Mouse (Mus musculus) spleen, adult 12 weeks (tissue): ENCODE measurements around the gene Cep55.
A peak's percentile ranks its signal among the peaks of the same experiment; 100 is the strongest.

Source experiments
- DNase-seq: peaks from one replicate; pipeline ENCODE4 v3.0.0; 2022; ENCODE audit warnings: low spot score

The Cep55 gene

GRCm38 (mm10) chr19:38054720-38055192, at the start of gene Cep55:
Gene Cep55 (plus strand): TSS chr19:38055011.
- DNase-seq: peak; percentile 76

DNA sequence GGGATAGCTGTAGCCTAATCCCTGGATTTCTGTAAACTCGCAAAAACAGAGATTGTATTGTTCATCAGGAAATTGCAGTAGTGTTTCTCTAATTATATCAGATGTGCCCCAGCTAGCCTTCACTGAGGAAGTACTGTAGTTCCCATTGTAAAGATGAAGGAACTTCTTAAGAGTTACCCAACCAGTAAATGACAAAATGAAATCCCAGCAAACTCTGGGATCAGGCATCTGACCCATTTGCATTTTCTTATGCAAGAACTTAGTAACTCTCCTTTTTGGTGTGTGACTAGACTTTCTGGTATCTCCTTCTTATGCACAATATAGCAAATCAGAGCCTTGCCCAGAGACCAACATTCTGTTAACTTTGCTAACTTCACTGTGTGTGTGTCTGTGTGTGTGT, 43.4 kb upstream of the Cep55 start:
- no peak for DNase-seq

DNA sequence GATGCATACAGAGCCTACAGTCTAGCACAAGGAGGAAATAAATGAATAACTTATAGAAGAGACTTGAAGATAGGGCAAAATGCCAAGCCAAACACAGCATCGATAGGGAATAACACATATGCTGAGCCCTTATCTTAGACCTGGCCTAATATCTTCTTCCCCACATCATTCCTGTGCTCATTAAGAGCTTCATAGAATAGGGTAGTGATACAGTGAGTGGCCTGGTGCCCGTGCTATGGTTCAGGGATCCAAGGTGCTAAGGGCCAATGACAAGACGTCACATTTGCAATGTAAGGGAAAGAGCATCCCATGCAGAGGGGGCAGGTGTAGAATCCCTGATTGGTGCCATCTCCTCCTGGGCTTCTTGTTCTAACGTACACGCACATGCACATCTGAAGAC, 40.4 kb upstream of the Cep55 start:
- DNase-seq: no peak

DNA sequence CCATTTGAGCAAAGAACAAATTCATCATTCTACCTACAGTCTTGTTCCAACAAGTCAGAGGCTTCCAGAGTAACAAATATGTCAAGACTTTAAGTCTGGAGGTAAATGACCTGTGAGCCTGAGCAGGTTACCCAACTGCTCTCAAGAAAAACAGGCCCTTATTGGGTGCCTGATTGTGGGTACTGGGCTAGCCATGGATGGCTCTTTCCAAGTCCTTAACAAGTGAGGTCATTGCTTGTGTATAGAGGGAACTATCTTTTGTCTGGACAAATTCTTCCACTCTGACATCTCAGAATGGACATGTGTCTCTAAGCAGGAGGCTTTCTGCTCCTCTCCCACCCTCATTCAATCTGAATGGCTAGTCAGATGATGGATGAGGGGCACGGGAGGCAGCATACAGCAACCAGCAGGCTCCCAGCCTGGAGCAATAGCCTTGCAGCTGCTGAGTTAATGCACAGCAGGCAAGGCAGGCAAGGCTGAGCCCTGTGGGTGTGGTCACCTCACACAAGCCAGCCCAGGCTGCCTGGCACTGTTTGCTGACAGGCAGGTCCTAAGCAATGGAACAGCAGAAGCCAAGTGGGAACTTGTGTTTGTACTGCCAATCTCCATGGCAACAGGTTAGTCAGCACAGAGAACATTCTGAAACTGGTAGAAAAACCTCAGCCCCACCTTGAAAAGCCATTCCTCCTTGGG, 39.5 kb upstream of the Cep55 start:
- no peak for DNase-seq

DNA sequence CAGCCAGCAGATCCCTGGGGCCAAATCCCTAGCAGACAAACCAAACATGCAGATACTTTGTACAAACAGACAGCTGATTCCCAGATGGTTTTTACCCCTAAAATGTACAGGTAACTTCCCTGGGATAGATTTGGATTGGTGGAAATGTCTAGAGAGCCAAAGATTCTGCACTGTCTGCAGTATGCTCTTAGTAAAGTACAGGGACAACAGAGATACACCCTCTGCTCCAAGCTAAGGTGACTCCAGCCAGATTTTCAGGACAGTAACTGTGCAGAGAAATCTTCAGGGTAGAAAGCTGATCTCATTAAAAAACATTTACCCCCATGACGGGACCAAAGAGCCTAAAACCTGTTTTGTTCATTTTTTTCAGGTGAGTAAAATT, 38.9 kb upstream of the Cep55 start:
- no peak for DNase-seq

DNA sequence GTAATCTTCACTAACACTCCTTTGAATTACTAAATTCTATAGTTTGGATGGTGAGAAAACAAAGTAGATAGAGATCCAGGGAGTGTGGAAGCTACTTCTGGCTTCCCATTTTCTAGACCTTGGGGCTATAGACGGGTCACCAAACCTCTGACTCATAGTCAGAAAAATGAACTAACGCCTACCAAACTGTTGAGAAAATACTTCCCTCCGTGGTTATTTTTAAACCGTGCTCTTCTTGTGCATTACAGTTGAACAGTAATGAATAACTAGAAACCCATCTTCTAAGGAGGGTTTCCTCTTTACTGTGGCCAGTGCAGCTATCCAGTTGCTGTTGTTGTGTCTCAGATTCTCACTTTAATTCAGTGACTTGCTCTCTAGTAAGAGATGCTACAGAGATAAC, 32.1 kb upstream of the Cep55 start:
- DNase-seq: no peak

GRCm38 (mm10) chr19:38023603-38024002, 31.2 kb upstream of the Cep55 start:
- no peak for DNase-seq

GRCm38 (mm10) chr19:38025254-38026041, 29.4 kb upstream of the Cep55 start:
- no peak for DNase-seq

DNA sequence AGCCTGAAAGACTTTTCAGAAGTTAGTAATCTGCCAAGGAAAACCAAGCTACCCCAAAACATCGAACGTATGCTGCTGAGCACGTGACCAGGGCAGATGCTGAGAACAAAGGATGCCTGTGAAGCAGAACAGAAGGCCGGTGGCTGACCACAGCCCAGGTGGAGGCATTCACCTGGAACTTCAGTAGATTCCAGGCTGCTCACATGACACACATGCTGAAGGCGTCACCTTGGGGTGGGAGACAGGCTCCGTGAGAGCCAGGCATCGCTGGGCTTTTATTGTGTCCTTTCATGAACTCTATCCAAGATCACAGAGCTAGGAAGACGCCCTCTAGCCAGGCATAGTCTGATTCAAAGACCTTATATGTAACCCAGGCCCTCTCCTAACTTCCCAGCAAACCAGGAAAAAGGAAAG, 28.6 kb upstream of the Cep55 start:
- peak; percentile 11 for DNase-seq

- no peak for DNase-seq
Observed at GRCm38 (mm10) chr19:38027389-38027788, 27.4 kb upstream of the Cep55 start.

GRCm38 (mm10) chr19:38027881-38028521, 26.8 kb upstream of the Cep55 start:
- DNase-seq: no peak

- DNase-seq: no peak
Observed at GRCm38 (mm10) chr19:38029292-38029691, 25.5 kb upstream of the Cep55 start.

GRCm38 (mm10) chr19:38029871-38030270, 24.9 kb upstream of the Cep55 start:
- DNase-seq: no peak

DNA sequence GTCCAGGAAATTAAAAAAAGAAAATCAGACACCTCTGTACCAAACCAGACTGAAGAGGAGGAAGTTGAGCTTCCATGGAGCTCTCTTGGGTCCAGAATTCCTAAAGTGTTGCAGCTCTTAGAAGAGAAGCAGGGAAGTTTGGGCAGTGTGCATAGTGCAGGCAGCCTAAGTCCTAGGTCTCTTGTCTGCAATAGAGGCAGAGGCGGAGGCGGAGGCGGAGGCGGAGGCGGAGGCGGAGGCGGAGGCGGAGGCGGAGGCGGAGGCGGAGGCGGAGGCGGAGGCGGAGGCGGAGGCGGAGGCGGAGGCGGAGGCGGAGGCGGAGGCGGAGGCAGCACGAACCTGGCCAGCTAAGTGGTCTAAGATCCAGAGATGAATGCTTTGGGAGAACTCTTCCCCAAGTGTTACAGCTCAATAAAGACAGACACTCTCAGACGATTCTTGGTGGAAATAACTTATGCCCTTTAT, 24.1 kb upstream of the Cep55 start:
- no peak for DNase-seq

GRCm38 (mm10) chr19:38031144-38031543, 23.7 kb upstream of the Cep55 start:
- DNase-seq: no peak

GRCm38 (mm10) chr19:38032993-38033734, 21.6 kb upstream of the Cep55 start:
- no peak for DNase-seq

- no peak for DNase-seq
Observed at GRCm38 (mm10) chr19:38033735-38034057, 21.1 kb upstream of the Cep55 start.

DNA sequence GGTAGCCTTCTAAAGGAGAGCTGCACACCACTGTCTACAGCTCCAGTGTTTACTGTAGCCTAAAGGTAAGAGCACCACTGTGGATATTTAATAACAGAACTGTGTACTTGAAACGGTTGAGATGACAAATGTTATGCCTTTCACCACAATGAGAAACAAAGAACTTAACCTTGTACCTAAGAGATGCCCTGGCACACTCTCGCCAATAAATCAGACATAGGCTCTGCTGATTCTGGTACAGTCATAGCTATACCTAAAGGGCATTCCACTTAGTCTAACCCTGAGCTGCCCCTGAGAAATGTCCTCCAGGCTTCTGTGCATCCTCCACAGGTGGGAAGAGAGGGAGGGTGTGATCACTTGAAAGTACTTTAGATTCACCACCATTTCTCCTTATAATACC, 20.1 kb upstream of the Cep55 start:
- DNase-seq: no peak

GRCm38 (mm10) chr19:38035766-38036165, 19.0 kb upstream of the Cep55 start:
- DNase-seq: no peak

DNA sequence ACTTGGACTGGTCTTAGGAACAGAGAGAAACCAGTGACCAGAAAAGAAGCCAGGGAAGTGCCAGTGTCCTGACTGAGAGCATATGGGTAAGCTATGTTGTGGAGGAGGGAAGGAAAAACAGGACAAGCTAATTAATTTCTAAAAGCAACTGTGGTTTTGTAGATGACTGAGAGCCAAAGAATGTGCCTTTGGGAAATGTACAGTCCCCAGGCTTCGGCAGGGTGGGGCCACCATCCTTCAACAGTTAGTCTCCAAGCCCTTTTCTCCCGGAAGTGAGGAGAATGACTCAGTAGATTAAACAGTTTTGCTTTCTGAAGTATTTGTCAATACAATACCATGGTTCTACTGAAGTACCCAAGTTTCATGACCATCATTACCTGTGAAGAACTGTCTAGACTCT, 16.5 kb upstream of the Cep55 start:
- DNase-seq: no peak

DNA sequence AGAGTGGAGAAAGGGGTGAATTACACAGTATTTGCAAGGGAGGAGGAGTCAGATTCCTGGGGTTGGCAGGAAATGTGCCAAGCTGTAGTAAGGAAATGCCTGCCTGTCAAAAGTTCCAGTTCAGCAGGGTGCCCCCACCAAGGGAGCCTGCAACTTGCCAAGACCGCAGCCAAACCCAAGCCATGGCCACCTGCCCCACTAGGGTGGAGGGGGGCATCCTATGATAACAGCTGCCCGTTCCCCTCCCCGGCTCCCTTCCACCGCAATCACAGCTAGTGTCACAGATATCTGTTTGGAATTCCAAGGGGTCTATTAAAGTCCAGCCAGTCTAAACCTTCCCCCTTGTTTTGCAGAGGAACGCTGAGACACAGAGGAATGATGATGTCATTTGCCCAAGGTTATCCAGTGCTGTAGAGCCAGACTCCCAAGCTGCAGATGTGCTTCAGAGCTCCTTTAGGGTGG, 12.5 kb upstream of the Cep55 start:
- no peak for DNase-seq

GRCm38 (mm10) chr19:38043281-38043981, 11.4 kb upstream of the Cep55 start, which contains the start of gene Myof:
Gene Myof (minus strand): TSS chr19:38043577.
- no peak for DNase-seq
